Mouse (Mus musculus) liver, adult 2 months (tissue): ENCODE measurements around the gene Ikzf5. TPM values are rescaled to one million over a fixed set of nuclear protein-coding genes. Genes with fewer than 3 reads are reported as not detected.

Experiments
- DNase-seq: peaks from one replicate; pipeline ENCODE4 v3.0.0-alpha.2; 2011; ENCODE audit warnings: low read depth, low spot score; ENCODE audit errors: extremely low read depth
- H3K27ac ChIP-seq: fragments of 200-500 bp; replicated peaks from 2 replicates; pipeline ENCODE4 v1.5.1; 2012; ENCODE audit warnings: low read depth, mild to moderate bottlenecking, control low read depth, inconsistent platforms, low read length; ENCODE audit not compliant: insufficient read depth
- H3K27me3 ChIP-seq: fragments of 200-500 bp; 2 replicates; pipeline ENCODE4 v1.6.1; 2012; ENCODE audit warnings: mild to moderate bottlenecking, moderate library complexity, low read length, inconsistent platforms; ENCODE audit not compliant: control insufficient read depth, insufficient read depth
- H3K36me3 ChIP-seq: fragments of 200-500 bp; 2 replicates; pipeline ENCODE4 v1.6.1; 2012; ENCODE audit warnings: low read length, inconsistent platforms; ENCODE audit not compliant: control insufficient read depth, insufficient read depth
- H3K4me1 ChIP-seq: fragments of 200-500 bp; 2 replicates; pipeline ENCODE4 v1.6.1; 2011; ENCODE audit warnings: low read length; ENCODE audit not compliant: control insufficient read depth, insufficient read depth
- H3K4me3 ChIP-seq: fragments of 200-500 bp; 2 replicates; pipeline ENCODE4 v1.5.1; 2011; ENCODE audit warnings: low read depth, mild to moderate bottlenecking, control low read depth, low read length, moderate library complexity; ENCODE audit not compliant: insufficient read depth
- H3K79me2 ChIP-seq: fragments of 200-500 bp; 2 replicates; pipeline ENCODE4 v1.6.1; 2012; ENCODE audit warnings: inconsistent platforms, mild to moderate bottlenecking, low read length, moderate library complexity; ENCODE audit not compliant: control insufficient read depth, insufficient read depth
- H3K9ac ChIP-seq: fragments of 200-500 bp; 2 replicates; pipeline ENCODE4 v1.6.1; 2012; ENCODE audit warnings: low read depth, mild to moderate bottlenecking, control low read depth, inconsistent platforms, low read length
- CTCF ChIP-seq: fragments of 200-500 bp; IDR thresholded peaks from 2 replicates; pipeline ENCODE4 v1.5.1; 2011; ENCODE audit warnings: low read depth, low read length, control low read depth
- POLR2A ChIP-seq: fragments of 200-500 bp; IDR thresholded peaks from 2 replicates; pipeline ENCODE4 v1.6.1; 2011; ENCODE audit warnings: low read length, control low read depth; ENCODE audit not compliant: insufficient read depth; ENCODE audit errors: extremely low read depth
- WGBS: fragments of 180-500 bp; shearing (Covaris S2); methylation state at CpG from one replicate; pipeline ENCODE4 v1.1.7; 2018; 5-methylcytosine and 5-hydroxymethylcytosine counted together
- polyA plus RNA-seq: library from polyadenylated mRNA; depleted of rRNA; stranded (reverse); fragments of >200 nt; gene quantifications from 2 replicates; pipeline ENCODE4 v1.2.3, GENCODE M21; 2012; rRNA removed
- total RNA-seq: library from RNA; depleted of rRNA; stranded (reverse); fragments of >200 nt; gene quantifications from 2 replicates; pipeline ENCODE4 v1.2.3, GENCODE M21; 2014; rRNA removed

Gene Ikzf5
- total and polyA plus RNA-seq, 2 experiments: 3.4 to 4.9 TPM

DNA sequence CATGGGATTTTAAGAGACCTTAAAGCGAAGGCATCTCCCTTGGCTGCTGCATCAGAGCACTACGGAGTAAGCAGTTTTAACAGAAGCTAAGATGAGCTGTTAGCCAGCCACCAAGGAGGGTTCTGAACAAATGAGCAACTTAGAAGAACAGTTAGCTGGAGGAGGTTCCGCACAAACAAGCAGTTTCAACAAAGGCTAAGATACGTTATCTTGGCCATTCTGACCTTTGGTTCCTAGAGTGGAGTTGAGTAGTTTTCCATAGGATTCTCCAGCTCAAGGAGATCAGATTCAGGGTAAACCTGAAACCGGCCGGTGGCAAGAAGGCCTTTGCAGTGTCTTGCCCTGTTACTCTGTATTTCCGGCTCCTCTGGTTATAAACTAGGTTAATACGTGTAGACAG, 46.2 kb downstream of the Ikzf5 start:
- no peak overlapping the region for H3K27ac ChIP-seq
- H3K79me2 ChIP-seq: no peaks in the 10 kb centered on the region
- no peak overlapping the region for H3K9ac ChIP-seq
- peaks cover 7% of the 10 kb centered on the region for H3K4me1 ChIP-seq
- no peak for DNase-seq
- H3K36me3 ChIP-seq: no peaks in the 10 kb centered on the region
- WGBS: 96% methylated on average over 8 of the region's 8 CpGs
- TF ChIP-seq CTCF (no peak), POLR2A (no peak)
- no peak overlapping the region for H3K4me3 ChIP-seq
- H3K27me3 ChIP-seq: no peaks in the 10 kb centered on the region

DNA sequence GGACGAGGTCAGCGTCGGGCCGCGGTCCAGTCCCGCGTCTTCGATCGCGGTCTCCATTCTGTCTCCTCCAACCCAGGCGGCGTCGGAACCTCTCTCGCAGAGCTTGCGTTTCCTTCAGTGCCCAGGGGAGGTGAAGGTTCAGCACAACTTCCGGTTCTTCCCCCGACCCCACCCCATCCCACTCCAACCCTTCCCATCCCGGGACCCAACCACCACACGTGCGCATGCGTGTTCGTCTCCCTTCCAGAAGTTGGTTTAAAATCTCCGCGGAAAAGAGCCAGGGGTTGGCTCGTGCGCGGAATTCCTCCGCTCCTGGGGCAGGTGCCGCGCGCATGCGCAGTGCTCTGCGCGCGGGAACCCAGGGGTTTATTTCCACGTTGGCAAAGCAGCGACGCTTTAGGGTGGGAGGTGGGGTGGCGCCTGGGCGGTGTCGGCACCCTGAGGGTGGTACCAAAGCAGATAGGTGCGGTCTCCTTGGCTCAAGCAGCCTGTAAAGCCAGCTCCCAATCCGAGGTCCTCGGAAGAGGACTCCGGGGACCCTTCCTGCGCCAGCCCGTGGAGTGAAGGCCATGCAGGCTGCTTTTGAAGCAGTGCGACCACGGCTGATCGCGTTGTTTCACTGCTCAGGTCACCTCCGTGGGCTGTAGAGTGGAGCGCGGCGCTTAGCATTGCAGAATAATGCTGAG, 47.6 kb downstream of the Ikzf5 start, which contains the start of gene 2310057M21Rik:
Gene 2310057M21Rik, minus strand, starts transcription at position 145 of the 686 bp plus-strand sequence.
- H3K4me3 ChIP-seq: peak within 1 kb of the TSS; percentile 87
- no peaks in the 10 kb centered on the region for H3K27me3 ChIP-seq
- H3K79me2 ChIP-seq: no peaks in the 10 kb centered on the region
- peaks cover 7% of the 10 kb centered on the region for H3K4me1 ChIP-seq
- peak; percentile 94 for DNase-seq
- under 1% methylated on average over 55 of the region's 55 CpGs for WGBS
- peak within 1 kb of the TSS; percentile 95 for H3K9ac ChIP-seq
- TF ChIP-seq CTCF (no peak), POLR2A (0 out of 2 replicates have a peak, but pooled peaks have one; percentile 32)
- H3K36me3 ChIP-seq: peaks cover 5% of the 10 kb centered on the region; the same call in 1 of the 2 replicates
- H3K27ac ChIP-seq: peak within 1 kb of the TSS; percentile 64

DNA sequence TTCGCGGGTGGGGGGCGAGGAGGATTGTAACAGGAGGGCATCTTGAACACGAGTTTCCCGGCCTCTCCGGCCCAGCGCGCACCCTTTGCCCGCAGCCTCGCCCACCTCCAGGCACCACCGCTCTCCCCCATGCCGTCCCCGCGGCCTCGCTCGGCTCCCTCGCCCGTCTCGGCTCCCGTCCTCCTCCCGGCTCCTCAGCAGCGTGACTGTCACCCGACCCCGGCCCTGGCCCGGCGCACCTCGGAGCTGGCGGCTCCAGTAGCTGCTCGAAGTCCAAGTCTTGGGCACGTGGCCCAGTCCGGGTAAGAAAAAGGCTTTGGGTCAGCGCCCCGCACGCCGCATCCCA, 48.1 kb downstream of the Ikzf5 start:
- Histone ChIP-seq H3K4me1 (peaks cover 7% of the 10 kb centered on the region), H3K9ac (peak overlapping the region; percentile 95), H3K36me3 (peaks cover 7% of the 10 kb centered on the region; the same call in 1 of the 2 replicates), H3K27ac (peak overlapping the region; percentile 43), H3K79me2 (no peaks in the 10 kb centered on the region), H3K27me3 (no peaks in the 10 kb centered on the region), H3K4me3 (peak overlapping the region; percentile 87)
- no peak for DNase-seq
- under 1% methylated on average over 35 of the region's 35 CpGs for WGBS
- TF ChIP-seq POLR2A (0 out of 2 replicates have a peak, but pooled peaks have one; percentile 26), CTCF (no peak)

DNA sequence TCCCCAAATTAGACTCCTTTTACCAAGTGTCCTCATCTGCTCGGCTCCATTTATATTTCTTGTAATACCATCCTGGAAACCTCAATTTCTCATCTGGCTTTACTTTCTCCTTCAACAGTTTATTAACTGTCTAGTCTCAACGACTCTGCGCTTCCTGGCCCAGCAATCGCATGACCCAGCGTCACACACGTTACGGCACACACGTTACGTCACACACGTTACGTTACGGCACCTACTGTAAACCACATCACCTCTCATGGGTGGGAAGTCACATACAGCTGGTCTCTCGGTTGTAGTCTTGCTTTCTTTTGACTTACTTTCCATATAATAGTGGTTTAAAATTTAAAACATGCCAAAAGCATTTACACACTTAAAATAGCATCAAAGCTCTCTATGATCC, 54.2 kb downstream of the Ikzf5 start:
- peaks cover 22% of the 10 kb centered on the region for H3K36me3 ChIP-seq

DNA sequence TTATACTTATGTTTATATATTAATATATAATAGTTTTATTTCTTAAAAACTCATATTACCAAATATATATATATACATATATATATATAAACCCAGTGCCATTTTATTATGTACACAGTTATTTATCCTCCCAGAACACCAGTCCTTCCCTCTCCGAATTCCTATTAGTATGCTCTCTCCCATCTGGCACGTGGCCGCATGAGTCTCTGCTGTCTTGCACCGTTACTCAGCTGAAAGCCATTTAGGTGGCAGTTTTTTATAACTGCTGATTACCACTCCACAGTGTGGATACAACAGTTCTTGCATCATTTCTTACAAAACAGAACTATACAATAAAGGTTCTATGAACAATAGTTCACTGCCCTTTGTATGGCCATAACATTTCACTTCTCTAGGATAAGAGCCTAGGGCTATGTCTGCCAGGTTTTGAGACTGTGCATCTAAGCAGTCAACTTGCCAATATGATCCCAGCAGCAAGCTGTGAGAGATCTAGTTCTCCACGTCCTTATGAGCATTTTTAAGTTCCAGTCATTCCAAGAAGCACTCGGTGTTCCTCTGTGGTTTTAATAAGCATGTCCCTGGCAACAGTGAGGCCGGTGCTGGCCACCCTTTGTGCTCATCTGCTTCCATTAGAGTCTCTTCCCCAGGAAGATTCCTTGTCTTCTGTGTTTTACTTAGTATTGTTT, 64.3 kb downstream of the Ikzf5 start:
- H3K27me3 ChIP-seq: no peaks in the 10 kb centered on the region
- no peaks in the 10 kb centered on the region for H3K4me1 ChIP-seq
- no peak overlapping the region for H3K27ac ChIP-seq
- peaks cover 34% of the 10 kb centered on the region for H3K36me3 ChIP-seq
- WGBS: 91% methylated on average over 7 of the region's 7 CpGs
- H3K4me3 ChIP-seq: no peak overlapping the region
- no peaks in the 10 kb centered on the region for H3K79me2 ChIP-seq
- no peak for DNase-seq
- H3K9ac ChIP-seq: no peak overlapping the region
- TF ChIP-seq POLR2A (no peak), CTCF (no peak)

More for the DNA sequence above, 54.2 kb downstream of the Ikzf5 start:
- H3K4me1 ChIP-seq: no peaks in the 10 kb centered on the region; the same call in 1 of the 2 replicates
- H3K79me2 ChIP-seq: no peaks in the 10 kb centered on the region
- H3K4me3 ChIP-seq: no peak overlapping the region
- no peak overlapping the region for H3K9ac ChIP-seq
- WGBS: 97% methylated on average over 13 of the region's 13 CpGs
- no peak for DNase-seq
- no peak overlapping the region for H3K27ac ChIP-seq
- no peaks in the 10 kb centered on the region for H3K27me3 ChIP-seq
- TF ChIP-seq POLR2A: no peak
- TF ChIP-seq CTCF: no peak

Other genes starting within 250 kb of the Ikzf5 start
- gene 5430419D17Rik, start 236.1 kb downstream of the Ikzf5 start, total RNA-seq: not detected in 2 replicates
- not detected in 2 replicates for gene 5430419D17Rik, start 236.1 kb downstream of the Ikzf5 start, polyA plus RNA-seq
- gene Cuzd1, start 88.2 kb downstream of the Ikzf5 start, total RNA-seq: 0.47 and 4.0 TPM in 2 replicates
- not detected in 2 replicates for gene Cuzd1, start 88.2 kb downstream of the Ikzf5 start, polyA plus RNA-seq
- gene Fam24b, start 81.0 kb downstream of the Ikzf5 start, total RNA-seq: not detected in 2 replicates
- gene Fam24b, start 81.0 kb downstream of the Ikzf5 start, polyA plus RNA-seq: 0.91 TPM in 1 of 2 replicates, not detected in the other
- not detected in 2 replicates for gene Fam24a, start 76.7 kb downstream of the Ikzf5 start, total RNA-seq
- gene Fam24a, start 76.7 kb downstream of the Ikzf5 start, polyA plus RNA-seq: not detected in 2 replicates
- 1.7 and 1.9 TPM in 2 replicates for gene 2310057M21Rik, start 47.8 kb downstream of the Ikzf5 start, total RNA-seq
- gene 2310057M21Rik, start 47.8 kb downstream of the Ikzf5 start, polyA plus RNA-seq: 2.0 and 3.7 TPM in 2 replicates
- gene Pstk, start 39.4 kb downstream of the Ikzf5 start, total RNA-seq: 26.2 and 27.0 TPM in 2 replicates
- 26.7 and 30.9 TPM in 2 replicates for gene Pstk, start 39.4 kb downstream of the Ikzf5 start, polyA plus RNA-seq
- 95.8 and 105 TPM in 2 replicates for gene Acadsb, start 80 bp upstream of the Ikzf5 start, total RNA-seq
- 20.3 and 24.4 TPM in 2 replicates for gene Acadsb, start 80 bp upstream of the Ikzf5 start, polyA plus RNA-seq
- not detected in 2 replicates for gene Hmx3, start 132.3 kb upstream of the Ikzf5 start, total RNA-seq
- gene Hmx3, start 132.3 kb upstream of the Ikzf5 start, polyA plus RNA-seq: not detected in 2 replicates
- not detected in 2 replicates for gene Hmx2, start 138.3 kb upstream of the Ikzf5 start, total RNA-seq
- gene Hmx2, start 138.3 kb upstream of the Ikzf5 start, polyA plus RNA-seq: not detected in 2 replicates
- gene Bub3, start 149.7 kb upstream of the Ikzf5 start, total RNA-seq: 25.4 and 26.8 TPM in 2 replicates
- 24.5 and 25.2 TPM in 2 replicates for gene Bub3, start 149.7 kb upstream of the Ikzf5 start, polyA plus RNA-seq